8 mouse cellular contexts compared by ENCODE assay signal in genomic region chr7:97330931-97331645, GRCm38 (mm10). TPM values are rescaled to one million over a fixed set of nuclear protein-coding genes. Genes with fewer than 3 reads are reported as not detected.
DNase-seq lines count a peak whose midpoint lies in the region; ATAC-seq and TF ChIP-seq lines count a peak whose summit lies in the region.

No protein-coding gene starts in this region.

- H3K4me1 ChIP-seq in heart, embryonic 12.5 days (replicated peaks): peaks cover 20% of the 10 kb centered on the region
- peaks cover 5% of the 10 kb centered on the region for H3K4me1 ChIP-seq in ES-Bruce4 (ENCODE audit: control insufficient read depth, insufficient read depth, low read length)
- peaks cover 22% of the 10 kb centered on the region for H3K4me1 ChIP-seq in embryonic facial prominence, embryonic 15.5 days
- H3K4me1 ChIP-seq in liver, embryonic 11.5 days (replicated peaks; ENCODE audit: control insufficient read depth, insufficient read depth, low read length): peaks cover 9% of the 10 kb centered on the region

- no peak for ATAC-seq in heart, embryonic 12.5 days (ENCODE audit: insufficient number of reproducible peaks, low FRiP score)
- no peak for ATAC-seq in embryonic facial prominence, embryonic 15.5 days (ENCODE audit: insufficient number of reproducible peaks, low FRiP score, low TSS enrichment, low read depth)
- ATAC-seq in liver, embryonic 11.5 days (replicated peaks; ENCODE audit: low FRiP score): no peak

- no peak for TF ChIP-seq POLR2A in ES-Bruce4 (IDR thresholded peaks at IDR 0.05; ENCODE audit: insufficient read depth, low read length)

- peak overlapping the region; percentile 89 for H3K4me2 ChIP-seq in heart, embryonic 12.5 days
- peak overlapping the region; percentile 77 for H3K4me2 ChIP-seq in embryonic facial prominence, embryonic 15.5 days (replicated peaks)
- peak overlapping the region; percentile 92 for H3K4me2 ChIP-seq in liver, embryonic 11.5 days

- peak overlapping the region; percentile 72; the same call in 1 of the 2 replicates for H3K9ac ChIP-seq in heart, embryonic 12.5 days
- peak overlapping the region; percentile 57 for H3K9ac ChIP-seq in ES-Bruce4 (ENCODE audit: low read depth, poor library complexity, severe bottlenecking)
- peak overlapping the region; percentile 55; the same call in 1 of the 2 replicates for H3K9ac ChIP-seq in embryonic facial prominence, embryonic 15.5 days
- peak overlapping the region; percentile 57; the same call in 1 of the 2 replicates for H3K9ac ChIP-seq in liver, embryonic 11.5 days (ENCODE audit: low read depth, low read length)

- H3K27me3 ChIP-seq in heart, embryonic 12.5 days (replicated peaks): peaks cover 20% of the 10 kb centered on the region
- H3K27me3 ChIP-seq in ES-Bruce4 (ENCODE audit: control insufficient read depth, insufficient read depth, low read length, poor library complexity, severe bottlenecking): no peaks in the 10 kb centered on the region
- peaks cover 11% of the 10 kb centered on the region for H3K27me3 ChIP-seq in embryonic facial prominence, embryonic 15.5 days
- H3K27me3 ChIP-seq in liver, embryonic 11.5 days (replicated peaks; ENCODE audit: control insufficient read depth, insufficient read depth, low read length): peaks cover 16% of the 10 kb centered on the region

- H3K27ac ChIP-seq in heart, embryonic 12.5 days (ENCODE audit: poor library complexity, severe bottlenecking): no peak overlapping the region
- H3K27ac ChIP-seq in ES-Bruce4 (ENCODE audit: insufficient read depth, low read length): no peak overlapping the region
- H3K27ac ChIP-seq in embryonic facial prominence, embryonic 15.5 days (replicated peaks): no peak overlapping the region
- no peak overlapping the region for H3K27ac ChIP-seq in liver, embryonic 11.5 days (ENCODE audit: low read depth, low read length)

- 60% methylated on average over 11 of the region's 11 CpGs for WGBS in heart, embryonic 12.5 days
- 57% methylated on average over 11 of the region's 11 CpGs for WGBS in embryonic facial prominence, embryonic 15.5 days
- WGBS in liver, embryonic 11.5 days: 64% methylated on average over 11 of the region's 11 CpGs

- no peak for DNase-seq in heart, adult 8-10 months (ENCODE audit: low spot score)
- no peak for DNase-seq in liver, embryonic 11.5 days (ENCODE audit: low spot score)
- DNase-seq in MN1 (ENCODE audit: low spot score): no peak
- no peak for DNase-seq in gastrocnemius, postnatal 25 days
- DNase-seq in spleen, adult 18-20 months: no peak

- no peaks in the 10 kb centered on the region; the same call in 1 of the 2 replicates for H3K9me3 ChIP-seq in heart, embryonic 12.5 days (replicated peaks)
- H3K9me3 ChIP-seq in ES-Bruce4 (replicated peaks; ENCODE audit: control insufficient read depth, insufficient read depth, low read length, poor library complexity, severe bottlenecking): no peaks in the 10 kb centered on the region
- no peaks in the 10 kb centered on the region for H3K9me3 ChIP-seq in embryonic facial prominence, embryonic 15.5 days (replicated peaks)
- no peaks in the 10 kb centered on the region for H3K9me3 ChIP-seq in liver, embryonic 11.5 days (ENCODE audit: control insufficient read depth, low read length)

- no peak for TF ChIP-seq CTCF in ES-Bruce4 (IDR thresholded peaks at IDR 0.05; ENCODE audit: low read depth, low read length)

- H3K36me3 ChIP-seq in heart, embryonic 12.5 days: no peaks in the 10 kb centered on the region
- H3K36me3 ChIP-seq in ES-Bruce4 (ENCODE audit: control insufficient read depth, insufficient read depth, low read length, poor library complexity, severe bottlenecking): no peaks in the 10 kb centered on the region
- no peaks in the 10 kb centered on the region for H3K36me3 ChIP-seq in embryonic facial prominence, embryonic 15.5 days
- no peaks in the 10 kb centered on the region for H3K36me3 ChIP-seq in liver, embryonic 11.5 days (ENCODE audit: control insufficient read depth, insufficient read depth, low read length)

- H3K4me3 ChIP-seq in heart, embryonic 12.5 days: peak overlapping the region; percentile 89
- peak overlapping the region; percentile 99 for H3K4me3 ChIP-seq in ES-Bruce4 (ENCODE audit: low read depth, low read length)
- peak overlapping the region; percentile 83 for H3K4me3 ChIP-seq in embryonic facial prominence, embryonic 15.5 days (replicated peaks)
- peak overlapping the region; percentile 85 for H3K4me3 ChIP-seq in liver, embryonic 11.5 days (ENCODE audit: low read depth, low read length)

- no peak for TF ChIP-seq EP300 in ES-Bruce4 (IDR thresholded peaks at IDR 0.05; ENCODE audit: insufficient read depth, low read depth, low read length)

RNA-seq across cellular contexts. Expression of gene Usp35, which starts 0.7 kb away (rescaled TPM):
- polyA plus RNA-seq in heart, embryonic 12.5 days (2016; fragmentation: Nextera tagmentation; extraction: Ambion mirVana): 1.4 and 1.8 TPM in 2 replicates
- 1 to 10 TPM in 2 of 4 experiments, under 1 TPM in 2; 0.72 to 1.0 (median 0.86) TPM for total RNA-seq in heart, adult 8-10 months (2022)
- polyA plus RNA-seq in ES-Bruce4 (2011; ENCODE audit: insufficient read depth, insufficient read length, low read depth, missing spikeins): 9.1 and 9.6 TPM in 2 replicates
- 2.4 and 2.5 TPM in 2 replicates for polyA plus RNA-seq in embryonic facial prominence, embryonic 15.5 days (2015; fragmentation: Nextera tagmentation; extraction: Ambion mirVana)
- polyA plus RNA-seq in liver, embryonic 11.5 days (2014; fragmentation: Nextera tagmentation; extraction: Ambion mirVana): 0.86 and 0.92 TPM in 2 replicates
- total RNA-seq in gastrocnemius, postnatal 25 days (2021): 1 to 10 TPM in 1 of 2 experiments, under 1 TPM in 1; 1.00 to 1.2 TPM

RNA-seq across cellular contexts. Expression of gene Kctd21, which starts 1.0 kb away (rescaled TPM):
- 4.0 and 4.9 TPM in 2 replicates for polyA plus RNA-seq in heart, embryonic 12.5 days (2016; fragmentation: Nextera tagmentation; extraction: Ambion mirVana)
- 1 to 10 TPM; 3.0 to 5.0 (median 3.8) TPM for total RNA-seq in heart, adult 8-10 months (2022)
- polyA plus RNA-seq in ES-Bruce4 (2011; ENCODE audit: insufficient read depth, insufficient read length, low read depth, missing spikeins): 3.0 and 3.2 TPM in 2 replicates
- polyA plus RNA-seq in embryonic facial prominence, embryonic 15.5 days (2015; fragmentation: Nextera tagmentation; extraction: Ambion mirVana): 4.8 and 5.4 TPM in 2 replicates
- 2.2 and 2.6 TPM in 2 replicates for polyA plus RNA-seq in liver, embryonic 11.5 days (2014; fragmentation: Nextera tagmentation; extraction: Ambion mirVana)
- total RNA-seq in gastrocnemius, postnatal 25 days (2021): 1 to 10 TPM; 2.9 to 3.8 TPM

RNA-seq across cellular contexts. Expression of gene Alg8, which starts 40.3 kb away (rescaled TPM):
- polyA plus RNA-seq in heart, embryonic 12.5 days (2016; fragmentation: Nextera tagmentation; extraction: Ambion mirVana): 35.0 and 38.7 TPM in 2 replicates
- 1 to 10 TPM; 4.8 to 5.3 (median 4.9) TPM for total RNA-seq in heart, adult 8-10 months (2022)
- 58.5 and 59.6 TPM in 2 replicates for polyA plus RNA-seq in ES-Bruce4 (2011; ENCODE audit: insufficient read depth, insufficient read length, low read depth, missing spikeins)
- 35.0 and 35.3 TPM in 2 replicates for polyA plus RNA-seq in embryonic facial prominence, embryonic 15.5 days (2015; fragmentation: Nextera tagmentation; extraction: Ambion mirVana)
- 66.4 and 74.2 TPM in 2 replicates for polyA plus RNA-seq in liver, embryonic 11.5 days (2014; fragmentation: Nextera tagmentation; extraction: Ambion mirVana)
- 1 to 10 TPM; 3.2 to 4.1 TPM for total RNA-seq in gastrocnemius, postnatal 25 days (2021)
